Mouse (Mus musculus) thymus, adult 18-20 months (tissue): ENCODE data around the gene Rcn2.
A peak's percentile ranks its signal among the peaks of the same experiment; 100 is the strongest.
"Not testable (repeated sequence)": the region's sequence is repeated elsewhere in the genome, so short reads cannot be mapped to it uniquely, and the experiment has no call there.

Source experiments
- DNase-seq, 2 experiments: peaks; one replicate each; pipeline ENCODE4 v3.0.0; 2022; ENCODE audit warnings: mixed read lengths in 2 of 2

Rcn2 gene

DNA sequence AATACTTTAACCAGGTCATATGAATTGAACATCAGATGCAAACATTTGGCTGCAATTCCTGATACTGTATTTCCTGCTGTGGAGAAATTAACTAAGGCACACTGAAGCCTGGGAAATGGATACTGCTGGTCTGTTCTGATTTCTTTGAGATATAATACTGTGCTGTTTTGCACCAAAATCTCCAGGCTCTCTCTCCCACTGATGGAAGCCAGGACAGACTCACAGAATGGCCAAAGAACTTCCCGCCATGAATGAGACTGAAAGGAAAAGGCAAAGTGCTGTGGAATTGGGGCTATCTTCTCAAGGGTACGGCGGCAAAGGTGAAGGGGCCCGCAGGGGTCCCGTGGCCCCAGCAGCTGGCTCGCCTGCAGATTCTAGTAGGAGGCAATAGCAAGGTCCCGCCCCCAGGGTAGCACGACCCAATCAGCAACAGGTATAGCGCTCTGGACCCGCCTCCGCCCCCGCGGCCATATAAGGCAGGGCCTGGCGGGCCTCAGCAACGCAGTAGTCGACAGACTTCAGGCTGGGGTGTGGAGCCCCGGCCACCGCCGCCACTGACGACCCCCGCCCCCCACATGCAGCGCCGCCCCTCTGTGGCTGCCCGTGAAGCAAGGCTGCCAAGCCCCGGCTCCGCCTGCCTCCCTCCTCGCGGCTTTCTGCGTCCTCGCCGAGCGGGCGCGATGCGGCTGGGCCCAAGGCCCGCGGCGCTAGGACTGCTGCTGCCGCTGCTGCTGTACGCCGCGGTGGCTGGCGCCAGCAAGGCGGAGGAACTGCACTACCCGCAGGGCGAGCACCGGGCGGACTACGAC, at the start of gene Rcn2:
Gene Rcn2, plus strand, starts transcription at position 474 of the 809 bp plus-strand sequence.
- DNase-seq, result peak; percentile 95 to 96

- DNase-seq, result not testable (repeated sequence)
Measured at GRCm38 (mm10) chr9:56004679-56005078, 37.0 kb upstream of the Rcn2 start.

DNA sequence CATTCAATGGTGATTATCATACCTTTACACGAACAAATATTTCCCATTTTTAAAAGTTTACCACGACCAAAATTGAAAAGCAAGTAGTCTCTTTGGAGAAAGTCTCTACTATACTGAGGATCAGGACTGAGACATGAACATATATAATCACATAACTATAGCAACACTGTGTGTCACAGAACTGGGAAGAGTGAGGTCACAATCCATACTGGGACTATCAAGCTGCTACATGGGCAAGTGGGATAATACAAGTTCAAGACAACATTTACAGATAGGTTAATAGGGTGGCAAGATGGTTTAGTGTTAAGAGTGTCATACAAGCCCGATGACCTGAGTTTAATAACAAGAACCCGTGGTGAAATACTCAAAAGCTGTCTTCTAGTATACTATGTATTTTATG, 31.2 kb upstream of the Rcn2 start, which contains the start of gene 4930563M21Rik:
Gene 4930563M21Rik, minus strand, starts transcription at position 101 of the 400 bp plus-strand sequence.
- DNase-seq, result no peak

- DNase-seq, result no peak
Measured at GRCm38 (mm10) chr9:56024772-56025171, 16.9 kb upstream of the Rcn2 start.

- DNase-seq, result no peak
Measured at GRCm38 (mm10) chr9:56027292-56027691, 14.4 kb upstream of the Rcn2 start.

GRCm38 (mm10) chr9:56032219-56032618, 9.4 kb upstream of the Rcn2 start:
- no peak for DNase-seq

GRCm38 (mm10) chr9:56042181-56042621, 556 bp downstream of the Rcn2 start:
- no peak for DNase-seq

GRCm38 (mm10) chr9:56053796-56054195, 12.2 kb downstream of the Rcn2 start:
- DNase-seq, result no peak

- no peak for DNase-seq
Measured at GRCm38 (mm10) chr9:56056147-56056546, 14.5 kb downstream of the Rcn2 start.

GRCm38 (mm10) chr9:56062336-56062735, 20.7 kb downstream of the Rcn2 start:
- DNase-seq, result no peak

DNA sequence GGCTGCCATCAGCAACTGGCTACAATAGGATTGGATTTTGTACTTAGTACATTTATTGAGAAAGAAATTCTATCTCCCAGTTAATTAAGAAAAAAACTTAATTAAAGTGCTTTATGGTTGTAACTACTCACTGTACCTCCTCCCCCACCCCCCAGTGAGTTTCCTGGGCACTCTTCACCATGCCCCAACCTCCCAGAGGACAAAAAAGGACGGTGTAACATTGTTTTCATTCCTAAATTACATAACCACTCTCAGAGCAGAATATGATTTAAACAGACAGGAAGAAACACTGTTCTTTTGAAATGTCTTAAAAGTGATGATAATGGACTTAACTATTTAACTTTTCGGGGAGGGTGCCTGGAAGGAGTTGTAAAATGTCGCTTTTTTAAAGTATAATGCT, 23.4 kb downstream of the Rcn2 start:
- no peak for DNase-seq

- DNase-seq, result no peak
Measured at GRCm38 (mm10) chr9:56067964-56068363, 26.3 kb downstream of the Rcn2 start.

DNA sequence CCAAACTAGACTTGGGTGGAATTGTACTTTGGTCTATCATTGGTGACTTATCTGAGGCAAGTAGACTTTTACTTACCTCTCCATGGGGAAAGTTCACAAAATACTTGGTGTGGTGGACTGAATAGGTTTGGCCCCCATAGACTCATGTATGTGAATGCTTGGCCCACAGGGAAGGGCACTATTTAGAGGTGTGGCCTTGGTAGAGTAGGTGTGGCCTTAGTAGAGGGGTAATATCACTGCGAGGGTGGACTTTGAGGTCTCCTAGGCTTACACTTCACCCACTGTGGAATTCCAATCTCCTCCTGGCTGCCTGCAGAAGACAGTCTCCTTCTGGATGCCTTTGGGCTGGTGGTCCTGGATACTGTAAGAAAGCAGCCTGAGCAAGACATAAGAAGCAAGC, 27.0 kb downstream of the Rcn2 start:
- DNase-seq, result no peak

- no peak for DNase-seq
Measured at GRCm38 (mm10) chr9:56072861-56073260, 31.2 kb downstream of the Rcn2 start.

- no peak for DNase-seq
Measured at GRCm38 (mm10) chr9:56074863-56075262, 33.2 kb downstream of the Rcn2 start.

- peak; percentile 49 to 77 for DNase-seq
Measured at GRCm38 (mm10) chr9:56075264-56075663, 33.6 kb downstream of the Rcn2 start.

DNA sequence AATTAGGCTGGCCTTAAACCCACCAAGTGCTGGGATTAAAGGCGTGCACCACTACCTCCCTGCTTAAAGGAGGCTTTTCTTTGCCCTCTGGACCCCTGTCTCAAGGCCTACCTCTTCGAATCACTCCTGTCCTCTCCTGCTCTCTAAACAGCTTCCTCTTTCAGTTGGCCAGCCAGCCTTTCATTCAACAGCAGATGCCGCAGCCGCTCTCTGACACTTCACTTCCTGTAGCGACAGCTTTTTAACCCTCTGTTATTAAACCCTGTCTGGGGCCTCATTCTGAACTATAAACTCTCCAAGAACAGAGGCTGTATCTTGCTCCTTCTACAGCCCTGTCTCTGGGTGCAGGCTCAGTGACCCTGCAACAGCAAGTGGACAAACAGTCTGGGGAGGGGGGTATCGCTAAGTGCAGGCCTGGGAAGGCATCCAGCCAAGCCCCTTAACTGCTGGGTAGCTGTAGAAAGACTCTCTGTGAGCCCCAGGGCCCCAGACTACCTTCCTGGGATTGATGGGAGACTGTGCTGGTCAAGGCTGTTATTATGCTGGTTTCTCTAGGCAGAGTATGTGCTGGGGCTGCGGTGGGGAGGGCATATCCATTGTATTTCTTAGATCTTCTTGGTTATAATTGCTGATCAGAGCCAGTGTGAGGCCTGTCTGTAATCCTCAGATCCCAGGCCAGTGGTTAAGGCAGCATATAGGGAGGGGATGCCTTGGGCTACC, 34.4 kb downstream of the Rcn2 start:
- peak; percentile 56 to 70 for DNase-seq

- no peak for DNase-seq
Measured at GRCm38 (mm10) chr9:56079587-56079986, 37.9 kb downstream of the Rcn2 start.

DNA sequence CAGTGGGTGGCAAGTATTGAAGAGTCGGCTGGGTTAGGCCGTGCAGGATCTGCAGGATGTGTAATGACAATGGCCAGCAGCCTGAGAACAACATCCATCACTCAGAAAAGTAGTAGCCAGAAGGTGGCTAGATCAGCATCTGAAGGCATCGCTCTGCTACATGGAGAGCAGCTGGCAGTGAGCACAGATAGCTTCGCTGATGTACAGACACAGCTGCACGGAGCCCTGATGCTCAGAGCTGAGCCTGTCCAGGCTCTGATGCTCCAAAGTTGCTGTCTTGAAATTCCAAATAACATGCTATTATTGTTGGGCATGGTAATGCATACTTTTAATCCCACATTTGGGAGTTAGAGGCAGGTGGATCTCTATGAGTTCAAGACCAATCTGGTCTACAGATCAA, 44.9 kb downstream of the Rcn2 start:
- no peak for DNase-seq

GRCm38 (mm10) chr9:56089778-56090520, 48.3 kb downstream of the Rcn2 start, which contains the start of gene Pstpip1:
Gene Pstpip1 (plus strand): TSS chr9:56089962.
- peak; percentile 91 to 93 for DNase-seq

- DNase-seq, result peak; percentile 37 to 59
Measured at GRCm38 (mm10) chr9:56090546-56091225, 49.0 kb downstream of the Rcn2 start.

DNA sequence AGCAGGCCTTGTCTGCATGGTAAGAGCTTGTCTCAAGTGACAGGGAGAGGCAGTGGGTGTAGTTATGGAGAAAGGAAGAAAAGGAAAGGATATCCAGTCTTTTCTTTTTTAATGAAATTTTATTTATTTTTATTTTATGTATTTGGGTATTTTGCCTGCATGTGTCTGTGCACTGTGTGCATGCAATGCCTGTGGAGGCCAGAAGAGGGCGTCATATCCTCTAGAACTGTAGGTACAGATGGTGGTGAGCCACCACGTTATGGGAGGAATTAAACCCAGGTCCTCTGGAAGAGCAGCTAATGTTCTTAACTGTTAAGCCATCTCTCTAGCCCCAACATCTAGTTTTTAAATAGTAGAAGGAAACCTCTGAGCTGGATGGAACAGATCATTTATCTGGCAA, 50.5 kb downstream of the Rcn2 start:
- DNase-seq, result peak in 1 of 2 experiments; percentile 31
